Mouse (Mus musculus): ENCODE measurements around the gene Kirrel3. TPM values are rescaled to one million over a fixed set of nuclear protein-coding genes. Genes with fewer than 3 reads are reported as not detected.

Gene Kirrel3
- polyA plus RNA-seq, 1 experiment from 2014 or later, result 6.9 TPM

GRCm38 (mm10) chr9:34619913-34620312 lies 134.2 kb downstream of the Kirrel3 start:
- Histone ChIP-seq H3K27ac (replicated peaks; ENCODE audit: low read depth, low read length) (no peak overlapping the region), H3K4me2 (ENCODE audit: low read depth, low read length) (no peak overlapping the region), H3K4me3 (ENCODE audit: low read depth, low read length) (no peak overlapping the region), H3K27me3 (replicated peaks; ENCODE audit: control insufficient read depth, insufficient read depth, low read length) (no peaks in the 10 kb centered on the region), H3K9me3 (ENCODE audit: control insufficient read depth, low read length) (no peaks in the 10 kb centered on the region), H3K9ac (ENCODE audit: low read depth, low read length) (no peak overlapping the region), H3K36me3 (ENCODE audit: control insufficient read depth, insufficient read depth, low read length) (no peaks in the 10 kb centered on the region), H3K4me1 (ENCODE audit: control insufficient read depth, insufficient read depth, low read length) (no peaks in the 10 kb centered on the region; the same call in 1 of the 2 replicates)
- DNase-seq (ENCODE audit: low spot score) (no peak), ATAC-seq (ENCODE audit: low read depth) (no peak)
- WGBS, result 86% methylated on average over 3 of the region's 3 CpGs

DNA sequence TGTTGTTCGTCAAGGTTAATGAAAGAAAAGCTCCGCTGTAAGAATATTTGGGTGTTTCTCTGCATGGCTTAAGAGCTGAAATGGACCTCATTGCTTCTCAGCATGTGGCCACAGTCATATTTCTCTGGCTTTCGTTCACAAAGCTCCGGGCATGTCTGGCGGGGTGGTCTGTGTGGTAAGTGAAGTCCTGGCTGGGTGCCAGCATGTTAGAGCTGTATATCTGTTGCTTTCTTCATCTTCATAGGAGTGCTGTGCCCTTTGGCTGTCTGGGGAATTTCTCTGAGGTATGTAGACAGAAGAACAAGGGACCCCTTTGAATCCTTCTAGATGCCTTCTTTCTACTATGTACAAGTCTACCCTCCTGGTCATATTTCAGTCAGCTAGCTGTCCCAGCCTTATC lies 137.8 kb downstream of the Kirrel3 start:
- Histone ChIP-seq H3K36me3 (ENCODE audit: control insufficient read depth, insufficient read depth, low read length) (no peaks in the 10 kb centered on the region), H3K27me3 (replicated peaks; ENCODE audit: control insufficient read depth, insufficient read depth, low read length) (no peaks in the 10 kb centered on the region), H3K9ac (ENCODE audit: low read depth, low read length) (no peak overlapping the region), H3K4me1 (ENCODE audit: control insufficient read depth, insufficient read depth, low read length) (no peaks in the 10 kb centered on the region; the same call in 1 of the 2 replicates), H3K4me2 (ENCODE audit: low read depth, low read length) (no peak overlapping the region), H3K4me3 (ENCODE audit: low read depth, low read length) (no peak overlapping the region), H3K9me3 (ENCODE audit: control insufficient read depth, low read length) (no peaks in the 10 kb centered on the region), H3K27ac (replicated peaks; ENCODE audit: low read depth, low read length) (no peak overlapping the region)
- DNase-seq (ENCODE audit: low spot score) (peak; percentile 47), ATAC-seq (ENCODE audit: low read depth) (no peak)
- 48% methylated on average over 5 of the region's 5 CpGs for WGBS

DNA sequence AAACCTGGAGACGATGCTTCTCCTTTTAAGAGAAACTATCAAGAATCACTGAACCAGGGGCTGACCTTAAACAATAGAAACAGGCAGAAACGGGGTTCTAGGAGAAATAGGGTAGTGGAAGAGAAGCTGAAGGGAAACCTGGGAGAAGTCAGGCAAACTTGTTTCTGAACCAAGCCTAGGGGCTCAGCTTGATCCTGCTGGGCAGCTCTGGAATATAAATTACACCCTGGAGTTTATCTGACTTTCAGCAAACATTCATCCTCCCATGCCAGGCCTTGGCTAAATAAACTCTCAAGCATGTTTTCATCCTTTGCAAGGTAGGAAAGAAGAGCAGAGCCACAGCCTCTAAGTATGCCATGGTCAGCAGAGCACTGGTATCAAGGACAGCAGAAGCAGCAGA lies 138.3 kb downstream of the Kirrel3 start:
- Histone ChIP-seq H3K27ac (replicated peaks; ENCODE audit: low read depth, low read length) (no peak overlapping the region), H3K36me3 (ENCODE audit: control insufficient read depth, insufficient read depth, low read length) (no peaks in the 10 kb centered on the region), H3K9me3 (ENCODE audit: control insufficient read depth, low read length) (no peaks in the 10 kb centered on the region), H3K4me3 (ENCODE audit: low read depth, low read length) (no peak overlapping the region), H3K4me2 (ENCODE audit: low read depth, low read length) (no peak overlapping the region), H3K27me3 (replicated peaks; ENCODE audit: control insufficient read depth, insufficient read depth, low read length) (no peaks in the 10 kb centered on the region), H3K9ac (ENCODE audit: low read depth, low read length) (no peak overlapping the region), H3K4me1 (ENCODE audit: control insufficient read depth, insufficient read depth, low read length) (no peaks in the 10 kb centered on the region; the same call in 1 of the 2 replicates)
- no peak for DNase-seq (ENCODE audit: low spot score)
- ATAC-seq (ENCODE audit: low read depth), result no peak
- 60% methylated on average over 2 of the region's 2 CpGs for WGBS

DNA sequence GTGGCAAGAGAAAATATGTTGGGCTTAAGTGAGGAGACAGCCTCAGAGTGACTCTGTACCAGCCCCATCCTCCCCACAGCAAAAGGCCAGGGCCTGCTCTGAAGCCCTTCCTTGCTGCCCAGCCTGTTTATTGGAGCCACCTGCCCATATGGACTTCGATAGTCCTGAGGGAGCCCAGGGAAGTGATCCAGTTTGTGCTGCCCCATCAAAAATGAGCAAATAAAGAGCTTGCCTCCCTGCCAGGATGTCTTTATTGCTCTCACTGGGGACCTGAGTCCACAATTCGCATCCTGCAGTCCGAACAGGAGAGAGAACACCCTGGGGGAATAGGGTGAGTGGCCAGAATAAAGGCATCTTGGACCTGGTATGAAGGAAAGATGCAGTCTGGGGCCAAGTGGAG lies 143.1 kb downstream of the Kirrel3 start:
- DNase-seq (ENCODE audit: low spot score) (no peak), ATAC-seq (ENCODE audit: low read depth) (no peak)
- no peak overlapping the region for H3K4me2 ChIP-seq (ENCODE audit: low read depth, low read length)
- no peaks in the 10 kb centered on the region for H3K4me1 ChIP-seq (ENCODE audit: control insufficient read depth, insufficient read depth, low read length)
- no peak overlapping the region for H3K9ac ChIP-seq (ENCODE audit: low read depth, low read length)
- H3K36me3 ChIP-seq (ENCODE audit: control insufficient read depth, insufficient read depth, low read length), result no peaks in the 10 kb centered on the region
- H3K27me3 ChIP-seq (replicated peaks; ENCODE audit: control insufficient read depth, insufficient read depth, low read length), result no peaks in the 10 kb centered on the region
- no peak overlapping the region for H3K4me3 ChIP-seq (ENCODE audit: low read depth, low read length)
- H3K27ac ChIP-seq (replicated peaks; ENCODE audit: low read depth, low read length), result no peak overlapping the region
- 74% methylated on average over 3 of the region's 3 CpGs for WGBS
- no peaks in the 10 kb centered on the region for H3K9me3 ChIP-seq (ENCODE audit: control insufficient read depth, low read length)

- Histone ChIP-seq H3K36me3 (ENCODE audit: control insufficient read depth, insufficient read depth, low read length) (no peaks in the 10 kb centered on the region), H3K9ac (ENCODE audit: low read depth, low read length) (no peak overlapping the region), H3K4me1 (ENCODE audit: control insufficient read depth, insufficient read depth, low read length) (no peaks in the 10 kb centered on the region), H3K9me3 (ENCODE audit: control insufficient read depth, low read length) (no peaks in the 10 kb centered on the region), H3K27ac (replicated peaks; ENCODE audit: low read depth, low read length) (no peak overlapping the region), H3K27me3 (replicated peaks; ENCODE audit: control insufficient read depth, insufficient read depth, low read length) (no peaks in the 10 kb centered on the region), H3K4me3 (ENCODE audit: low read depth, low read length) (no peak overlapping the region), H3K4me2 (ENCODE audit: low read depth, low read length) (no peak overlapping the region)
- WGBS, result 82% methylated on average over 6 of the region's 6 CpGs
- no peak for DNase-seq (ENCODE audit: low spot score)
- no peak for ATAC-seq (ENCODE audit: low read depth)
These were observed 150.0 kb downstream of the Kirrel3 start for GRCm38 (mm10) chr9:34635696-34636095.

- Histone ChIP-seq H3K9ac (ENCODE audit: low read depth, low read length) (no peak overlapping the region), H3K36me3 (ENCODE audit: control insufficient read depth, insufficient read depth, low read length) (no peaks in the 10 kb centered on the region), H3K4me3 (ENCODE audit: low read depth, low read length) (no peak overlapping the region), H3K27ac (replicated peaks; ENCODE audit: low read depth, low read length) (no peak overlapping the region), H3K4me2 (ENCODE audit: low read depth, low read length) (no peak overlapping the region), H3K27me3 (replicated peaks; ENCODE audit: control insufficient read depth, insufficient read depth, low read length) (no peaks in the 10 kb centered on the region), H3K9me3 (ENCODE audit: control insufficient read depth, low read length) (no peaks in the 10 kb centered on the region), H3K4me1 (ENCODE audit: control insufficient read depth, insufficient read depth, low read length) (peaks cover 3% of the 10 kb centered on the region; the same call in 1 of the 2 replicates)
- no peak for DNase-seq (ENCODE audit: low spot score)
- WGBS, result 51% methylated on average over 3 of the region's 3 CpGs
- no peak for ATAC-seq (ENCODE audit: low read depth)
These were observed 158.2 kb downstream of the Kirrel3 start for GRCm38 (mm10) chr9:34643917-34644316.

GRCm38 (mm10) chr9:34644392-34644791 lies 158.7 kb downstream of the Kirrel3 start:
- Histone ChIP-seq H3K36me3 (ENCODE audit: control insufficient read depth, insufficient read depth, low read length) (no peaks in the 10 kb centered on the region), H3K4me1 (ENCODE audit: control insufficient read depth, insufficient read depth, low read length) (peaks cover 3% of the 10 kb centered on the region; the same call in 1 of the 2 replicates), H3K9me3 (ENCODE audit: control insufficient read depth, low read length) (no peaks in the 10 kb centered on the region), H3K27ac (replicated peaks; ENCODE audit: low read depth, low read length) (no peak overlapping the region), H3K9ac (ENCODE audit: low read depth, low read length) (no peak overlapping the region), H3K4me2 (ENCODE audit: low read depth, low read length) (no peak overlapping the region), H3K27me3 (replicated peaks; ENCODE audit: control insufficient read depth, insufficient read depth, low read length) (no peaks in the 10 kb centered on the region), H3K4me3 (ENCODE audit: low read depth, low read length) (no peak overlapping the region)
- ATAC-seq (ENCODE audit: low read depth) (no peak; the same call in 1 of the 2 replicates), DNase-seq (ENCODE audit: low spot score) (no peak)
- 57% methylated on average over 8 of the region's 8 CpGs for WGBS

DNA sequence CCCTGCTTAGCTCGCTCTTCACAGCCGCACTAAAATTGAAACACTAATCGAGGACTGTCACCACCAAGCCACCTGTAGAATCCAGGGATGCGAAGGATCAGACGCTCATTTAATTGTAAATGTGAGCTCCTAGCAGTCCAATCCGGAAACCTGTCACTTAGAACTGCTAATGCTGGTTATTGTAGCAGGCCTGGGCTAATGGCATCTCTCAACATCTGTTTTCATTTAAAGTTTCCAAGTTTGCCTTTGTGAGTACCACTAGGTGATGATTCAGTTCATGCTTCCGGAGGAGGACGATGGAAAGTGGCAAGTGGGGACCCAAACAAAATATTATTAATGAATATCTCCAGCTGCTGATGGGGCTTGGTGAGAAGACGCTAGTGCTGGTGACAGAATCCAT lies 161.1 kb downstream of the Kirrel3 start:
- 0 out of 2 replicates have a peak, but pooled peaks cover 2% of the 10 kb centered on the region for H3K27me3 ChIP-seq (replicated peaks; ENCODE audit: control insufficient read depth, insufficient read depth, low read length)
- H3K9ac ChIP-seq (ENCODE audit: low read depth, low read length), result no peak overlapping the region
- ATAC-seq (ENCODE audit: low read depth), result no peak
- H3K36me3 ChIP-seq (ENCODE audit: control insufficient read depth, insufficient read depth, low read length), result no peaks in the 10 kb centered on the region
- no peaks in the 10 kb centered on the region for H3K9me3 ChIP-seq (ENCODE audit: control insufficient read depth, low read length)
- DNase-seq (ENCODE audit: low spot score), result no peak
- H3K4me2 ChIP-seq (ENCODE audit: low read depth, low read length), result no peak overlapping the region
- WGBS, result 45% methylated on average over 9 of the region's 9 CpGs
- H3K27ac ChIP-seq (replicated peaks; ENCODE audit: low read depth, low read length), result no peak overlapping the region
- no peak overlapping the region for H3K4me3 ChIP-seq (ENCODE audit: low read depth, low read length)
- peaks cover 3% of the 10 kb centered on the region; the same call in 1 of the 2 replicates for H3K4me1 ChIP-seq (ENCODE audit: control insufficient read depth, insufficient read depth, low read length)

DNA sequence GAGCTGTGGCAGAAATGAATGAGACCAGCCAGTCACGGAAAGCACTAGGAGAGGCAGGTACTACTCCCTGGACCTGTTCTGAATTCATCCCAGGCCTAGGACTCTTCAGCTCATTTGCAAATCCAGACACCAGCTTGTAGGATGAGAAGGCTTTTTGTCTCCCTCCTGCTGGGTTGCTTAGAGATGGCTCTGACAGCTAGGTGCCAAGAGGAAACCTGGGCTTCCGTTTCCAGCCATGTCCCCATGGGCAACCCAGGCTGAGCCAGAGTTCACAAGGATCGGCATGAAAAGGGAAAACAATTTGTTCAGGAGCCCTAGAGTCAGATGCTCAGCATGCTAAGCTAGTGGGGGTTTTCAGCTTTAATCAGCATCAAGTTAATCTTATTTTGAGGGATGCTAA lies 166.6 kb downstream of the Kirrel3 start:
- DNase-seq (ENCODE audit: low spot score), result no peak
- WGBS, result 39% methylated on average over 3 of the region's 3 CpGs

More for the DNA sequence above, 166.6 kb downstream of the Kirrel3 start:
- Histone ChIP-seq H3K4me1 (ENCODE audit: control insufficient read depth, insufficient read depth, low read length) (no peaks in the 10 kb centered on the region), H3K4me2 (ENCODE audit: low read depth, low read length) (no peak overlapping the region), H3K9ac (ENCODE audit: low read depth, low read length) (no peak overlapping the region), H3K27ac (replicated peaks; ENCODE audit: low read depth, low read length) (no peak overlapping the region), H3K4me3 (ENCODE audit: low read depth, low read length) (no peak overlapping the region), H3K9me3 (ENCODE audit: control insufficient read depth, low read length) (no peaks in the 10 kb centered on the region), H3K36me3 (ENCODE audit: control insufficient read depth, insufficient read depth, low read length) (no peaks in the 10 kb centered on the region), H3K27me3 (replicated peaks; ENCODE audit: control insufficient read depth, insufficient read depth, low read length) (0 out of 2 replicates have a peak, but pooled peaks cover 2% of the 10 kb centered on the region)
- ATAC-seq (ENCODE audit: low read depth), result no peak
